Mouse (Mus musculus) cerebellum, postnatal 25 days (tissue): ENCODE measurements around the gene Tkt.

Experiments used
- DNase-seq, 2 experiments: peaks; one replicate each; pipeline ENCODE4 v3.0.0; 2021; ENCODE audit warnings: mixed read lengths in 2 of 2

Tkt gene

GRCm38 (mm10) chr14:30586780-30587461, 38.8 kb downstream of the Tkt start:
- no peak for DNase-seq

GRCm38 (mm10) chr14:30590041-30590645, 42.0 kb downstream of the Tkt start:
- DNase-seq: no peak

GRCm38 (mm10) chr14:30590918-30591317, 42.8 kb downstream of the Tkt start:
- no peak for DNase-seq

- DNase-seq: peak; percentile 78 to 89
Measured at GRCm38 (mm10) chr14:30591417-30591816, 43.3 kb downstream of the Tkt start.

GRCm38 (mm10) chr14:30593279-30594091, 45.3 kb downstream of the Tkt start:
- peak; percentile 73 to 82 for DNase-seq

GRCm38 (mm10) chr14:30594092-30594695, 46.0 kb downstream of the Tkt start:
- DNase-seq: peak in 1 of 2 experiments; percentile 21

- DNase-seq: no peak
Measured at GRCm38 (mm10) chr14:30595576-30596313, 47.6 kb downstream of the Tkt start.

- no peak for DNase-seq
Measured at GRCm38 (mm10) chr14:30596407-30596806, 48.2 kb downstream of the Tkt start.

GRCm38 (mm10) chr14:30597142-30597541, 49.0 kb downstream of the Tkt start:
- DNase-seq: no peak

GRCm38 (mm10) chr14:30606817-30607216, 58.7 kb downstream of the Tkt start:
- DNase-seq: no peak

GRCm38 (mm10) chr14:30607696-30608095, 59.5 kb downstream of the Tkt start:
- no peak for DNase-seq

- peak in 1 of 2 experiments; percentile 60 for DNase-seq
Measured at GRCm38 (mm10) chr14:30608176-30608575, 60.0 kb downstream of the Tkt start.

- DNase-seq: no peak
Measured at GRCm38 (mm10) chr14:30609499-30609898, 61.3 kb downstream of the Tkt start.

GRCm38 (mm10) chr14:30610304-30610703, 62.1 kb downstream of the Tkt start:
- DNase-seq: no peak

- DNase-seq: no peak
Measured at GRCm38 (mm10) chr14:30610940-30611339, 62.8 kb downstream of the Tkt start.

- DNase-seq: peak; percentile 71 to 85
Measured at GRCm38 (mm10) chr14:30612523-30612922, 64.4 kb downstream of the Tkt start.

GRCm38 (mm10) chr14:30612962-30613715, 65.0 kb downstream of the Tkt start:
- DNase-seq: no peak

GRCm38 (mm10) chr14:30616751-30617150, 68.6 kb downstream of the Tkt start:
- DNase-seq: no peak

GRCm38 (mm10) chr14:30618746-30619275, 70.7 kb downstream of the Tkt start:
- no peak for DNase-seq

- peak; percentile 67 to 72 for DNase-seq
Measured at GRCm38 (mm10) chr14:30619982-30620578, 71.9 kb downstream of the Tkt start.

GRCm38 (mm10) chr14:30622130-30622529, 74.0 kb downstream of the Tkt start:
- peak; percentile 55 to 66 for DNase-seq
